Comparison of ENCODE assay signal across 22 mouse cellular contexts in the genomic region with DNA sequence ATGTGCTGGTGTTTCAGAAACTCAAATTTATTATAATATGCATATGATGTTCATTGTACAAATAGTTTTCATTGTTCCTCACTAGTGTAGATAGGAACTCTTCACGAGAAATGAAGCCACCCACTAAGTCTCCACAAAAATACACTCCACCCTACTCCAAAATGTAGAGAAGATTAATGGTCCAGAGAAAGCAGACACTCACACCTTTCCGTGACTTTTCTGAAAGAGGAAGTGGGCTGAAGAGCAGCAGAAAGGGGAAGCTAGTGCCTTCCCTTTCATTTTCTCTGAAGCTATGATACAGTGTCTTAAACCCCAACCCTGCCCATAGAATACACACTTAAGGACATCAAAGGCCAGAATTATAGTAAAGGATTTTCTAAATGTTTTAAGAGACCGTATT. TPM values are rescaled to one million over a fixed set of nuclear protein-coding genes. Genes with fewer than 3 reads are reported as not detected.
DNase-seq lines count a peak whose midpoint lies in the region; ATAC-seq and TF ChIP-seq lines count a peak whose summit lies in the region.
"Had no signal": no experiment of that assay in that cellular context is flagged by ENCODE, and none has a peak within 500 bp of the region (broad histone marks: within the 10 kb centered on the region; RNA-seq: fewer than 3 reads in every experiment).

No protein-coding gene starts in this region.

- H3K9ac ChIP-seq in MEL (ENCODE audit: control insufficient read depth, low read depth, low read length, poor library complexity, severe bottlenecking), result no peak overlapping the region
- H3K9ac ChIP-seq in neural tube, embryonic 15.5 days (replicated peaks), result no peak overlapping the region
- H3K9ac ChIP-seq: embryonic facial prominence, embryonic 15.5 days; forebrain, embryonic 13.5 days; hindbrain, embryonic 12.5 days; lung, embryonic 15.5 days; midbrain, embryonic 12.5 days; stomach, embryonic 15.5 days had no signal

- no peak overlapping the region for H3K27ac ChIP-seq in MEL (ENCODE audit: control insufficient read depth, low read depth, low read length)
- no peak overlapping the region for H3K27ac ChIP-seq in neural tube, embryonic 15.5 days (replicated peaks)
- H3K27ac ChIP-seq: forebrain, embryonic 13.5 days; hindbrain, embryonic 12.5 days; lung, embryonic 15.5 days; midbrain, embryonic 12.5 days; stomach, embryonic 15.5 days had no signal

- peak in 1 of 2 experiments; percentile 78; a peak in 2 of 4 replicates for TF ChIP-seq EP300 in MEL (IDR thresholded peaks at IDR 0.05; ENCODE audit: low read depth in 1 of 2, low read length in 2 of 2)

- peak; percentile 4 for DNase-seq in thymus, postnatal 25 days
- no peak for DNase-seq in thymus, postnatal 4 days
- peak; percentile 88 for DNase-seq in MEL (ENCODE audit: low read depth, low spot score)
- peak; percentile 82 for DNase-seq in splenic B cell, adult 2 months (ENCODE audit: low read depth, low spot score)
- no peak for DNase-seq in kidney, postnatal 4 days
- DNase-seq in adrenal gland, adult 2 months, result no peak
- DNase-seq: cerebellum, adult 2 months; kidney, postnatal 14 days; thymus, postnatal 14 days had no signal

- H3K36me3 ChIP-seq in MEL (ENCODE audit: control insufficient read depth in 1 of 2, insufficient read depth in 2 of 2, low read length in 2 of 2), result peaks cover 0 to 12% of the 10 kb centered on the region in 2 experiments; a peak in 2 of 4 replicates
- no peaks in the 10 kb centered on the region for H3K36me3 ChIP-seq in splenic B cell, adult 2 months (ENCODE audit: control insufficient read depth, insufficient read depth, low read length, poor library complexity, severe bottlenecking)
- no peaks in the 10 kb centered on the region for H3K36me3 ChIP-seq in neural tube, embryonic 15.5 days
- H3K36me3 ChIP-seq: embryonic facial prominence, embryonic 15.5 days; hindbrain, embryonic 12.5 days; lung, embryonic 15.5 days; midbrain, embryonic 12.5 days; stomach, embryonic 15.5 days had no signal

- no peak overlapping the region for H3K4me2 ChIP-seq in neural tube, embryonic 15.5 days
- H3K4me2 ChIP-seq: embryonic facial prominence, embryonic 15.5 days; forebrain, embryonic 13.5 days; hindbrain, embryonic 12.5 days; lung, embryonic 15.5 days; midbrain, embryonic 12.5 days; stomach, embryonic 15.5 days had no signal

- H3K27me3 ChIP-seq in MEL (ENCODE audit: control insufficient read depth in 1 of 2, insufficient read depth in 2 of 2, low read length in 2 of 2), result no peaks in the 10 kb centered on the region
- H3K27me3 ChIP-seq in splenic B cell, adult 2 months (ENCODE audit: control insufficient read depth, insufficient read depth, low read length, poor library complexity, severe bottlenecking), result no peaks in the 10 kb centered on the region
- no peaks in the 10 kb centered on the region for H3K27me3 ChIP-seq in neural tube, embryonic 15.5 days (replicated peaks)
- H3K27me3 ChIP-seq: embryonic facial prominence, embryonic 15.5 days; forebrain, embryonic 13.5 days; hindbrain, embryonic 12.5 days; lung, embryonic 15.5 days; midbrain, embryonic 12.5 days; stomach, embryonic 15.5 days had no signal

- no peaks in the 10 kb centered on the region for H3K79me2 ChIP-seq in MEL (ENCODE audit: control insufficient read depth, insufficient read depth, low read length, poor library complexity)

- 83% methylated on average over 3 of the region's 3 CpGs for WGBS in neural tube, embryonic 15.5 days

- no peaks in the 10 kb centered on the region for H3K9me3 ChIP-seq in MEL (replicated peaks; ENCODE audit: insufficient read depth, low read length)
- no peaks in the 10 kb centered on the region for H3K9me3 ChIP-seq in neural tube, embryonic 15.5 days (replicated peaks)
- H3K9me3 ChIP-seq: embryonic facial prominence, embryonic 15.5 days; forebrain, embryonic 13.5 days; hindbrain, embryonic 12.5 days; lung, embryonic 15.5 days; midbrain, embryonic 12.5 days; stomach, embryonic 15.5 days had no signal

- H3K4me1 ChIP-seq in MEL (ENCODE audit: control insufficient read depth in 1 of 2, insufficient read depth in 2 of 2, low read length in 2 of 2), result peaks cover 2 to 13% of the 10 kb centered on the region in 2 experiments; a peak in 3 of 4 replicates
- H3K4me1 ChIP-seq in neural tube, embryonic 15.5 days, result no peaks in the 10 kb centered on the region
- H3K4me1 ChIP-seq: forebrain, embryonic 13.5 days; hindbrain, embryonic 12.5 days; midbrain, embryonic 12.5 days; stomach, embryonic 15.5 days had no signal

- peak; percentile 88 to 95 for ATAC-seq in hematopoietic stem cell, adult 5-6 weeks (replicated peaks in 1 of 2; ENCODE audit: insufficient read depth in 1 of 2, low FRiP score in 2 of 2, low TSS enrichment in 1 of 2, low read depth in 1 of 2, poor library complexity in 2 of 2, severe bottlenecking in 2 of 2)
- no peak for ATAC-seq in neural tube, embryonic 15.5 days (ENCODE audit: low FRiP score)
- ATAC-seq: forebrain, embryonic 13.5 days; intestine, postnatal 0 days had no signal

- no peak for TF ChIP-seq RAD21 in MEL (IDR thresholded peaks at IDR 0.05; ENCODE audit: low read depth, low read length)

- no peak for TF ChIP-seq CTCF in MEL (IDR thresholded peaks at IDR 0.05 in 2 of 3, conservative IDR thresholded peaks at IDR 0.05 in 1 of 3; ENCODE audit: control insufficient read depth in 1 of 3, insufficient read depth in 1 of 3, low read depth in 2 of 3, low read length in 3 of 3, poor library complexity in 1 of 3, severe bottlenecking in 1 of 3)

- no peak for TF ChIP-seq POLR2A in MEL (IDR thresholded peaks at IDR 0.05; ENCODE audit: control insufficient read depth in 1 of 2, insufficient read depth in 1 of 2, low read depth in 1 of 2, low read length in 2 of 2, poor library complexity in 1 of 2)

- H3K4me3 ChIP-seq in MEL (ENCODE audit: control insufficient read depth in 1 of 2, insufficient read depth in 1 of 2, low read depth in 2 of 2, low read length in 2 of 2), result no peak overlapping the region
- no peak overlapping the region for H3K4me3 ChIP-seq in neural tube, embryonic 15.5 days (replicated peaks)
- H3K4me3 ChIP-seq: embryonic facial prominence, embryonic 15.5 days; forebrain, embryonic 13.5 days; hindbrain, embryonic 12.5 days; lung, embryonic 15.5 days; midbrain, embryonic 12.5 days; stomach, embryonic 15.5 days had no signal

TF ChIP-seq in MEL, 35 proteins besides CTCF, POLR2A, EP300 and RAD21:
- TF ChIP-seq ETS1 (IDR thresholded peaks at IDR 0.05; ENCODE audit: low read depth, low read length), result peak; percentile 36; the same call in 1 of the 2 replicates
- TF ChIP-seq TCF12 (IDR thresholded peaks at IDR 0.05; ENCODE audit: low read depth, low read length), result no peak
- no peak for TF ChIP-seq ZKSCAN1 (IDR thresholded peaks at IDR 0.05; ENCODE audit: low read depth, low read length)
- 0 out of 2 replicates have a peak, but pooled peaks have one; percentile 16 for TF ChIP-seq ELF1 (IDR thresholded peaks at IDR 0.05; ENCODE audit: low read depth, low read length)
- TF ChIP-seq MXI1 (IDR thresholded peaks at IDR 0.05; ENCODE audit: low read depth, low read length), result no peak
- TF ChIP-seq NRF1 (IDR thresholded peaks at IDR 0.05; ENCODE audit: insufficient read depth, low read depth, low read length, poor library complexity, severe bottlenecking), result no peak
- no peak for TF ChIP-seq ZMIZ1 (IDR thresholded peaks at IDR 0.05; ENCODE audit: low read depth, low read length)
- TF ChIP-seq SIN3A (IDR thresholded peaks at IDR 0.05; ENCODE audit: low read length), result 0 out of 2 replicates have a peak, but pooled peaks have one; percentile 28
- TF ChIP-seq ZC3H11A (IDR thresholded peaks at IDR 0.05; ENCODE audit: low read depth, low read length), result no peak
- TF ChIP-seq TAL1 (IDR thresholded peaks at IDR 0.05; ENCODE audit: low read length), result no peak
- no peak for TF ChIP-seq GATA1 (IDR thresholded peaks at IDR 0.05; ENCODE audit: low read depth, low read length)
- no peak for TF ChIP-seq MEF2A (IDR thresholded peaks at IDR 0.05; ENCODE audit: extremely low read depth, insufficient replicate concordance, low read depth, low read length, poor library complexity, severe bottlenecking)
- TF ChIP-seq GABPA (IDR thresholded peaks at IDR 0.05; ENCODE audit: low read depth, low read length), result no peak
- no peak for TF ChIP-seq NELFE (IDR thresholded peaks at IDR 0.05; ENCODE audit: low read depth, low read length)
- no peak for TF ChIP-seq E2F4 (IDR thresholded peaks at IDR 0.05; ENCODE audit: borderline replicate concordance, low read depth, low read length)
- TF ChIP-seq MAX (IDR thresholded peaks at IDR 0.05; ENCODE audit: low read length), result no peak
- no peak for TF ChIP-seq USF2 (IDR thresholded peaks at IDR 0.05; ENCODE audit: borderline replicate concordance in 1 of 2, insufficient read depth in 1 of 2, low read depth in 1 of 2, low read length in 2 of 2)
- TF ChIP-seq UBTF (IDR thresholded peaks at IDR 0.05; ENCODE audit: borderline replicate concordance, insufficient read depth, low read depth, low read length), result no peak
- TF ChIP-seq CHD1 (IDR thresholded peaks at IDR 0.05; ENCODE audit: low read depth, low read length), result no peak
- TF ChIP-seq ZNF384 (IDR thresholded peaks at IDR 0.05; ENCODE audit: low read depth, low read length), result no peak
- no peak for TF ChIP-seq BHLHE40 (IDR thresholded peaks at IDR 0.05; ENCODE audit: borderline replicate concordance, low read depth, low read length)
- TF ChIP-seq CHD2 (IDR thresholded peaks at IDR 0.05; ENCODE audit: low read length), result no peak
- no peak for TF ChIP-seq KAT2A (conservative IDR thresholded peaks at IDR 0.05; ENCODE audit: low read depth, low read length)

RNA-seq across cellular contexts. Expression of gene Hif1a, which starts 19.8 kb away (rescaled TPM):
- total RNA-seq in MEL (2012; rRNA removed), result 22.7 and 23.2 TPM in 2 replicates
- polyA plus RNA-seq in MEL (2012; ENCODE audit: insufficient read depth in 1 of 2, insufficient read length in 2 of 2, low read depth in 1 of 2, low replicate concordance in 2 of 2, missing spikeins in 1 of 2), result 10 to 100 TPM in 1 of 2 experiments, not detected in 1; 23.3 TPM
- 76.3 and 89.3 TPM in 2 replicates for total RNA-seq in hematopoietic stem cell, adult 5-6 weeks (2017)
- 10 to 100 TPM; 58.1 to 58.5 TPM for total RNA-seq in adrenal gland, adult 2 months (2021)
- polyA plus RNA-seq in adrenal gland, adult 2 months (2012; rRNA removed), result 31.6 and 42.5 TPM in 2 replicates
- 74.0 and 74.1 TPM in 2 replicates for polyA plus RNA-seq in neural tube, embryonic 15.5 days (2015; fragmentation: Nextera tagmentation; extraction: Ambion mirVana)

RNA-seq across cellular contexts. Expression of gene Gm49321, which starts 56.1 kb away (rescaled TPM):
- total RNA-seq in MEL (2012; rRNA removed), result not detected in 2 replicates
- 1 to 10 TPM in 1 of 2 experiments, not detected in 1; 5.3 TPM for polyA plus RNA-seq in MEL (2012; ENCODE audit: insufficient read depth in 1 of 2, insufficient read length in 2 of 2, low read depth in 1 of 2, low replicate concordance in 2 of 2, missing spikeins in 1 of 2)
- total RNA-seq in hematopoietic stem cell, adult 5-6 weeks (2017), result not detected in 2 replicates
- total RNA-seq in adrenal gland, adult 2 months (2021), result 1 to 10 TPM; 5.6 to 7.4 TPM
- polyA plus RNA-seq in adrenal gland, adult 2 months (2012; rRNA removed), result not detected in 2 replicates
- polyA plus RNA-seq in neural tube, embryonic 15.5 days (2015; fragmentation: Nextera tagmentation; extraction: Ambion mirVana), result 22.6 and 23.1 TPM in 2 replicates
- total RNA-seq: liver, adult 2 months had no signal
- polyA plus RNA-seq: brain, embryonic 14.5 days; cerebellum, adult 2 months; cortical plate, adult 2 months; gonadal fat pad, adult 2 months; liver, adult 2 months had no signal

Comparison
In these comparisons a context has a peak if more than half of its experiments do, and no peak if none do; other contexts are left out.
1. DNase-seq: peak in thymus, postnatal 25 days (single experiment), MEL (single experiment) and splenic B cell, adult 2 months (single experiment); none in thymus, postnatal 4 days (single experiment), kidney, postnatal 4 days (0 of 2) and adrenal gland, adult 2 months (single experiment).